Mouse (Mus musculus) hindbrain, embryonic 10.5 days (tissue): Measurements from ENCODE around the gene Taz. TPM values are rescaled to one million over a fixed set of nuclear protein-coding genes. Genes with fewer than 3 reads are reported as not detected.

Experiments used
- polyA plus RNA-seq: library from polyadenylated mRNA; unstranded; fragments of >200 nt; fragmentation: Nextera tagmentation; extraction: Ambion mirVana; gene quantifications from 2 replicates; pipeline ENCODE4 v1.2.1, GENCODE M21; 2016

Taz gene
- polyA plus RNA-seq, 1 experiment from 2014 or later = 76.1 TPM

Other genes with a start within 250 kb of the Taz start
- not detected in 2 replicates for gene Opn1mw, start 154.4 kb upstream of the Taz start, polyA plus RNA-seq
- 15.3 and 15.4 TPM in 2 replicates for gene Mecp2, start 146.5 kb upstream of the Taz start, polyA plus RNA-seq
- not detected in 2 replicates for gene Tex28, start 114.1 kb upstream of the Taz start, polyA plus RNA-seq
- gene Tktl1, start 104.7 kb upstream of the Taz start, polyA plus RNA-seq = not detected in 2 replicates
- 215 and 271 TPM in 2 replicates for gene Flna, start 32.1 kb upstream of the Taz start, polyA plus RNA-seq
- gene Emd, start 27.2 kb upstream of the Taz start, polyA plus RNA-seq = 23.5 and 24.4 TPM in 2 replicates
- 697 and 756 TPM in 2 replicates for gene Rpl10, start 11.1 kb upstream of the Taz start, polyA plus RNA-seq
- gene Dnase1l1, start 425 bp downstream of the Taz start, polyA plus RNA-seq = 3.6 and 5.2 TPM in 2 replicates
- gene Atp6ap1, start 15.2 kb downstream of the Taz start, polyA plus RNA-seq = 103 and 112 TPM in 2 replicates
- gene Gdi1, start 23.1 kb downstream of the Taz start, polyA plus RNA-seq = 331 and 436 TPM in 2 replicates
- gene Fam50a, start 31.1 kb downstream of the Taz start, polyA plus RNA-seq = 66.4 and 67.8 TPM in 2 replicates
- gene Plxna3, start 47.2 kb downstream of the Taz start, polyA plus RNA-seq = 21.2 and 26.6 TPM in 2 replicates
- 113 and 120 TPM in 2 replicates for gene Lage3, start 71.7 kb downstream of the Taz start, polyA plus RNA-seq
- gene Ubl4a, start 91.3 kb downstream of the Taz start, polyA plus RNA-seq = 66.2 and 68.1 TPM in 2 replicates
- gene Slc10a3, start 91.4 kb downstream of the Taz start, polyA plus RNA-seq = 9.3 and 10.8 TPM in 2 replicates
- gene Fam3a, start 111.4 kb downstream of the Taz start, polyA plus RNA-seq = 27.3 and 30.8 TPM in 2 replicates
- 17.0 and 20.1 TPM in 2 replicates for gene Ikbkg, start 111.4 kb downstream of the Taz start, polyA plus RNA-seq
- gene G6pdx, start 147.3 kb downstream of the Taz start, polyA plus RNA-seq = 53.9 and 56.4 TPM in 2 replicates
- gene Gm6880, start 199.5 kb downstream of the Taz start, polyA plus RNA-seq = not detected in 2 replicates